Mouse (Mus musculus) liver, adult 2 months (tissue): Measurements from ENCODE around the gene 5830411N06Rik.

Source experiments
- CTCF ChIP-seq: fragments of 200-500 bp; IDR thresholded peaks from 2 replicates; pipeline ENCODE4 v1.5.1; 2011; ENCODE audit warnings: low read depth, low read length, control low read depth
- POLR2A ChIP-seq: fragments of 200-500 bp; IDR thresholded peaks from 2 replicates; pipeline ENCODE4 v1.6.1; 2011; ENCODE audit warnings: low read length, control low read depth; ENCODE audit not compliant: insufficient read depth; ENCODE audit errors: extremely low read depth

DNA sequence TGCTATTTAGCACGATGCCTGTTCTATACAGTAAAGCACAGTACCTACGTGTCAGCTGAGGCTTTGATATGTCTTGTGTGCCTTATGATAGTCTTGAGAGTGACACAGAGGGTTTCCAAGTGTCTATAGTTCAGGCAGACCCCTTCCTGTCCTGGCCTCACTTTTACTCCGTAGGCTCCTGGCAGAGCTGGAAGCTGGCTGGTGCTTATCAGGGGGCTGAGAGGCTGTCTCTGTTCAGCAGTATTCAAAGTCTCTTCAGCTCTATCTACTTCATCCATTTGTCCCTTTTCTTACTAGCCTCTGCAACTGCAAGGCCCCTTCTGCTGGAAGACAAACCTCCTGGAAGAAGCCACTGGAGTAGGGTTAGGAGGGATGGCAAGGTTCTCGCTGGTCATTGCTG lies 46.0 kb upstream of the 5830411N06Rik start:
- TF ChIP-seq CTCF = no peak
- TF ChIP-seq POLR2A = no peak
